Mouse (Mus musculus): ENCODE results near the gene Tpst1.
"Not testable (repeated sequence)": the region's sequence is repeated elsewhere in the genome, so short reads cannot be mapped to it uniquely, and the experiment has no call there.

Gene Tpst1

GRCm38 (mm10) chr5:130073026-130073425 lies at the start of gene Tpst1:
TSS of gene Tpst1 (plus strand) at chr5:130073326.
- in situ Hi-C loops (cut with MboI, MseI): loop anchor here (10.0 kb wide), 1 partner anchor 792 kb away; no protein-coding TSS in a partner anchor

- in situ Hi-C loops (cut with MboI, MseI): loop anchor here (10.0 kb wide), 1 partner anchor 439 kb away; the partner anchor contains the start of gene Mmp17
These were observed 49.2 kb upstream of the Tpst1 start for GRCm38 (mm10) chr5:130023767-130024539.

GRCm38 (mm10) chr5:130027134-130027533 lies 46.0 kb upstream of the Tpst1 start:
- in situ Hi-C loops (cut with MboI, MseI): loop anchor here (10.0 kb wide), 1 partner anchor 442 kb away; the partner anchor contains the start of gene Mmp17

GRCm38 (mm10) chr5:130027696-130028095 lies 45.4 kb upstream of the Tpst1 start:
- in situ Hi-C loops (cut with MboI, MseI): loop anchor here (10.0 kb wide), 1 partner anchor 443 kb away; the partner anchor contains the start of gene Mmp17

- in situ Hi-C loops (cut with MboI, MseI): loop anchor here (10.0 kb wide), 1 partner anchor 445 kb away; the partner anchor contains the start of gene Mmp17
These were observed 43.8 kb upstream of the Tpst1 start, which contains the start of the genes Asl and Crcp for GRCm38 (mm10) chr5:130029142-130029897. TSS of gene Asl (minus strand) at chr5:130029247. TSS of gene Crcp (plus strand) at chr5:130029290.

GRCm38 (mm10) chr5:130031410-130032390 lies 41.4 kb upstream of the Tpst1 start:
- in situ Hi-C loops (cut with MboI, MseI): no loop called here

- in situ Hi-C loops (cut with MboI, MseI): no loop called here
These were observed 39.3 kb upstream of the Tpst1 start for GRCm38 (mm10) chr5:130033869-130034268.

GRCm38 (mm10) chr5:130036300-130036699 lies 36.8 kb upstream of the Tpst1 start:
- in situ Hi-C loops (cut with MboI, MseI): not testable (repeated sequence)

GRCm38 (mm10) chr5:130037752-130038455 lies 35.2 kb upstream of the Tpst1 start:
- in situ Hi-C loops (cut with MboI, MseI): no loop called here

GRCm38 (mm10) chr5:130040797-130041196 lies 32.3 kb upstream of the Tpst1 start:
- in situ Hi-C loops (cut with MboI, MseI): no loop called here

- in situ Hi-C loops (cut with MboI, MseI): no loop called here
These were observed 31.9 kb upstream of the Tpst1 start for GRCm38 (mm10) chr5:130041262-130041661.

GRCm38 (mm10) chr5:130043741-130044140 lies 29.4 kb upstream of the Tpst1 start:
- in situ Hi-C loops (cut with MboI, MseI): no loop called here

- in situ Hi-C loops (cut with MboI, MseI): no loop called here
These were observed 28.9 kb upstream of the Tpst1 start for GRCm38 (mm10) chr5:130044201-130044695.

GRCm38 (mm10) chr5:130046100-130046499 lies 27.0 kb upstream of the Tpst1 start:
- in situ Hi-C loops (cut with MboI, MseI): no loop called here

- in situ Hi-C loops (cut with MboI, MseI): no loop called here
These were observed 26.5 kb upstream of the Tpst1 start for GRCm38 (mm10) chr5:130046589-130046988.

- in situ Hi-C loops (cut with MboI, MseI): no loop called here
These were observed 26.1 kb upstream of the Tpst1 start for GRCm38 (mm10) chr5:130047013-130047412.

- in situ Hi-C loops (cut with MboI, MseI): no loop called here
These were observed 24.2 kb upstream of the Tpst1 start for GRCm38 (mm10) chr5:130048786-130049520.

GRCm38 (mm10) chr5:130050416-130050815 lies 22.7 kb upstream of the Tpst1 start:
- in situ Hi-C loops (cut with MboI, MseI): no loop called here

GRCm38 (mm10) chr5:130051073-130051860 lies 21.9 kb upstream of the Tpst1 start:
- in situ Hi-C loops (cut with MboI, MseI): no loop called here
